Mouse (Mus musculus): Measurements from ENCODE around the gene Slc41a1. TPM values are rescaled to one million over a fixed set of nuclear protein-coding genes. Genes with fewer than 3 reads are reported as not detected.

Slc41a1 gene
- 21.1 and 21.2 TPM in 2 replicates for polyA plus RNA-seq (2012; rRNA removed)

DNA sequence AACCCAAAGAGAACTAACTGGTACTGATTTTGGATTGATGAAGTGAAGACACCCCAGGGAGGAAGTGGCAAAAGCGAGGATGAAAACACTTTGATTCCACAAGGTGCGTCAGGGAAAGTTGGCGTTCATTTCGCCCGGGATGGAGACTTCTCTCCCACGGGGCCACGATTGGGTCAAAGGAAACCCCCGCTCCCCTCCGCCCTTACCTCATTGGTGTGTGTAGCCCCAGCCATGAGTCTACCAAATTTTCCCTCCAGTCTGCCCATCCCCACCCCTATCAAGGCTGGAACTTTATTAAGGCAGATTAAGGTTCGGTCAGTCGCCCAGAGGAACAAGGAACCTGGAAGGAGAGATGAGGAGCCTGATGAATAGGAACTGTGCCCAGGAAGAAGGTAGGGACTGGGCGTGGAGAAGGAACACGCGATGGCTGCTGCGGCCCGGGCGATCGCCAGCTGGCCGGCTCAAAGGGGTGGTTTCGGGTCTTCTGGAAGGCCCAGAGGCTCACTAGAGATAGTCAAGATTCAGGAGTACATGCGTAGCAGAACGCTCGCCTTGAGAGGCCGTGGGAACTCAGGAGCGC, at the start of gene Slc41a1:
Gene Slc41a1 (plus strand): TSS at position 287 of the 580 bp plus-strand sequence.

DNA sequence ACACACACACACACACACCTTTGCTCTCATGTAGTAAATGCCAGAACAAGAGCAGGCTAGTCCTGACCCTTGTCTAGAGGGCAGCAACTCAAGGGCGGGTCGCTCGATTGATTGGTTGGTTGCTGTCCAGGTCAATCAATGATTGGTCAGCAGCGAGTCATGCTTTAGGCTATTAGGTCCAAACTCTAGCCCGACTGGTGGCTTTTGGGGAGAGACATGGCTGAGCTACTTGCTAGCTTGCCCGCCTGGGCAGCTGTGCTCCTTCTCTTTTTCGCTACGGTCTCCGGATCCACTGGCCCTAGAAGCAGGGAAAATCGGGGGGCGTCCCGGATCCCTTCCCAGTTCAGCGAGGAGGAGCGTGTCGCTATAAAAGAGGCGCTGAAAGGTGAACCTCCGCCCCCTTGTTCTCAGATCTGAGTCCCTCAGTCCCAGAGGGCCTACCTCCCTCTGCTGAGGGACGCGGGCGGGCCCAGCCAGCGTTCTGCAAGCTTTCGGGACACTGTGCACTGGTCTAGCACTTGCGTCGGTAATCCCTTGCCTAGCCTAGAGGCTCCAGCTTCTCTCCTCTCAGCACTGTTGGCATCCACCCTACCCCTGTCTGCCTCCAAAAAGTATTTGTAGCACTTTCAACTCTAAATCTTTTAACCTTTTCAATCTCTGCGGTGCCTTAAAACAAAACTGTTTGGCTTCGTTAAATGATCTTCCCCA, 29.9 kb upstream of the Slc41a1 start, which contains the start of gene Pm20d1:
Gene Pm20d1 (plus strand): TSS at position 180 of the 708 bp plus-strand sequence.

DNA sequence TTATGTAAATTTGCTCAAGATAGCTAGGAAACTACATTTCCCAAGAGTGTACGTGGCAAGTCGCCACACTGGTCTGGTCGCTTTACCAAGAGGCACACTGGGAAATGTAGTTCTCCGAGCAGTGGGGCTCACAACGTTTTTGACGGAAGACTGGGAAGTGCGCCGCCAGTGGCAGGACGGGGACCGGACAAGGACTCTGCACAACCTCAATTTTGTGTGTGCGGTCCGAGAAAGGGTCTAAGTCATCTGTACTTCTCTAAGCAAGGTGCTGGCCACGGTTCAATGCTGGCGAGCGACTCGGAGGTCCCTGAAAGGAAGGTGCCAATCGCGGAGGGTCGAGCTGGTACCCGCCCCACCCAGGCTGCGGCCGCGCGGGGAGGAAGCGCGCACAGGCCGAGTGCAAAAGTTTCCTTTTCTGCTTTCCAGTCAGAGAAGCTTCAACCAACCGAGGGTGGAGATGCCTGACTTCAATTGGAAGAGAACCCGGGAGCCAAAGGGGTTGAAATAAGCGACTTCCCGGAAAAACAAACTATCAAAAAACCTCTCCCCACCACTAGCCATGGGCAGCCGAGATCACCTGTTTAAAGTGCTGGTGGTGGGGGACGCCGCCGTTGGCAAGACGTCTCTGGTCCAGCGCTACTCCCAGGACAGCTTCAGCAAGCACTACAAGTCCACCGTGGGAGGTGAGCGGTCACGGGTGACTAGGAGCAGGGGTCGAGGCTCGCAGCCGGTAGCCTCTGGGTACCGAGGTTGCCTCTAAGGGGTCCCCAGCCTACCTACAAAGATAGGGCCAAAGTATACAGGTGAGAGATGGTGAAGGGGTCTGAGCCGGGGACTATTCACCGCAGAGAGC, 40.0 kb downstream of the Slc41a1 start, which contains the start of gene Rab29:
Gene Rab29 (plus strand): TSS at position 132 of the 853 bp plus-strand sequence.

Other genes with a start within 250 kb of the Slc41a1 start
- 0.01 TPM in 1 of 2 replicates, not detected in the other for gene Avpr1b, start 228.3 kb upstream of the Slc41a1 start, polyA plus RNA-seq (2012; rRNA removed)
- not detected in 2 replicates for gene Ctse, start 189.2 kb upstream of the Slc41a1 start, polyA plus RNA-seq (2012; rRNA removed)
- gene Rab7b, start 138.8 kb upstream of the Slc41a1 start, polyA plus RNA-seq (2012; rRNA removed), result 0.85 and 0.87 TPM in 2 replicates
- 0.17 TPM in 2 replicates for gene Slc26a9, start 83.5 kb upstream of the Slc41a1 start, polyA plus RNA-seq (2012; rRNA removed)
- 0.13 and 0.15 TPM in 2 replicates for gene Pm20d1, start 30.1 kb upstream of the Slc41a1 start, polyA plus RNA-seq (2012; rRNA removed)
- 7.8 and 8.1 TPM in 2 replicates for gene Rab29, start 39.7 kb downstream of the Slc41a1 start, polyA plus RNA-seq (2012; rRNA removed)
- 48.2 and 48.4 TPM in 2 replicates for gene Nucks1, start 83.0 kb downstream of the Slc41a1 start, polyA plus RNA-seq (2012; rRNA removed)
- 1.9 and 2.3 TPM in 2 replicates for gene Slc45a3, start 135.5 kb downstream of the Slc41a1 start, polyA plus RNA-seq (2012; rRNA removed)
- 14.3 and 14.6 TPM in 2 replicates for gene Elk4, start 180.1 kb downstream of the Slc41a1 start, polyA plus RNA-seq (2012; rRNA removed)
- gene Mfsd4a, start 240.6 kb downstream of the Slc41a1 start, polyA plus RNA-seq (2012; rRNA removed), result 4.3 and 5.2 TPM in 2 replicates

Measured in central nervous system, embryonic 18 days (tissue).